Mouse (Mus musculus): ENCODE data around the gene Adk. TPM values are rescaled to one million over a fixed set of nuclear protein-coding genes. Genes with fewer than 3 reads are reported as not detected.

Gene Adk
- 12.7 and 18.5 TPM in 2 replicates for polyA plus RNA-seq (2012; rRNA removed)

DNA sequence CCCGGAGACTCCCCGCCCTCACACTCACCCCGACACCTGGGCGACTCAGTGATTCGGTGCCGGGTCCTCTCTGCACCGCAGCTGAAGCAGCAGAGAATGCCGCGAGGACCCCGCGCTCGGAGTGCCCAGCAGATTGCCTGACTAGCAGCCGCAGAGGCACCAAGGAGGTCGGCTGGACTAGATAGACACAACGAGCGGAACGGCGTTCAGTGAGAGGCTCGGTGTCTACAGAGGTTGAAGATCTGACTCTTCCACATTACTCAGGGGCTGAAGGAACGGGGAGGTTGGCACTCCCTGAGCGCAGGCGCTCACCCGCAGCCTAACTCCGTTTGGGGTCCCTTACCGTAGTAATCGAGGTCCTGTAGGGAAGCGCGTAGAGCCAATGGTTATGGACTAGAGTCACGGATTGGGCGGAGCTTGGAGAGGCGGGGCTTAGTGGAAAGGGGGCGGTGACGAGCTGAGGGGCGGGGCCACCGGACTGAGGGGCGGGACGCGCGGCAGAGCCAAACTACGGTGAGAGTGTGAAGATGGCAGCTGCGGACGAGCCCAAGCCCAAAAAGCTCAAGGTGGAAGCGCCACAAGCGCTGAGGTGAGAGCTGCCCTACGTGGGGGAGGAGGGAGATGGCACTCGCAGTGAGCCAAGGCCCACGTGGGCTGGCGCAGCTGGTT lies at the start of gene Adk, which contains the start of gene Ap3m1:
Gene Adk (plus strand): TSS at position 463 of the 669 bp plus-strand sequence.
Gene Ap3m1 (minus strand): TSS at position 397 of the 669 bp plus-strand sequence.
- H3K27ac ChIP-seq (ENCODE audit: control insufficient read depth, insufficient read depth, low read length), result peak within 1 kb of the TSS; percentile 75
- peaks cover 4% of the 10 kb centered on the region; the same call in 1 of the 2 replicates for H3K4me1 ChIP-seq (replicated peaks; ENCODE audit: control insufficient read depth, insufficient read depth, low read length)
- no peaks in the 10 kb centered on the region for H3K36me3 ChIP-seq (ENCODE audit: control insufficient read depth, insufficient read depth, low read length)
- TF ChIP-seq POLR2A (IDR thresholded peaks at IDR 0.05; ENCODE audit: control insufficient read depth, extremely low read depth, insufficient read depth, low read length, poor library complexity), result peak; percentile 89
- peak; percentile 30; the same call in 1 of the 2 replicates for TF ChIP-seq CTCF (IDR thresholded peaks at IDR 0.05; ENCODE audit: borderline replicate concordance, control insufficient read depth, extremely low read depth, insufficient read depth, low read length, poor library complexity)
- peak; percentile 92 for DNase-seq
- WGBS, result under 1% methylated on average over 48 of the region's 48 CpGs
- peak within 1 kb of the TSS; percentile 61 for H3K4me3 ChIP-seq (ENCODE audit: control insufficient read depth, insufficient read depth, low read length)
- H3K27me3 ChIP-seq (ENCODE audit: control insufficient read depth, insufficient read depth, low read length), result no peaks in the 10 kb centered on the region

DNA sequence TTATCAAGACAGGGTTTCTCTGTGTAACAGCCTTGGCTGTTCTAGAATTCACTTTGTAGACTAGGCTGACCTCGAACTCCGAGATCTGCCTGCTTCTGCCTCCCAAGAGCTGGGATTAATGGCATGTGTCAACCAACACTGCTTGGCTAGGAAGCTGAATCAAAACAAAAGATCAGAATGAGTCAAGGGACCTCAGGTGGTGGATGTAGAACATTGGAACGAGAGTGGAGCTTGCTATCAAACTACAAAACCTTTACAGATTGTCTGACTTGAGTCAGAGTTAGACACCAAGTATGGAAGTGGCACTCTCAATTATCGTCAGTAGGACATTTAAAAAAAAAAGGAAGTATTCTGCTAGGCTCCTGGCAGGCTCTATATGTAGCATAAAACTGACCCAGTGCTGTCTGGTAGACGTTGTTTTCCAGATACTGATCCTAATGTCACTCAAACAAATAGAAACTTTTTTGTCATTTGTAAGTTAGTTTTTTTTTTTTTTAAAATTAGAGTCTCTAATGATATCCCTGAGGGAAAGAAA lies 38.5 kb upstream of the Adk start:
- 75% methylated on average over 5 of the region's 5 CpGs for WGBS

GRCm38 (mm10) chr14:21017871-21018270 lies 34.5 kb upstream of the Adk start:
- TF ChIP-seq POLR2A (IDR thresholded peaks at IDR 0.05; ENCODE audit: control insufficient read depth, extremely low read depth, insufficient read depth, low read length, poor library complexity) (no peak), CTCF (IDR thresholded peaks at IDR 0.05; ENCODE audit: borderline replicate concordance, control insufficient read depth, extremely low read depth, insufficient read depth, low read length, poor library complexity) (no peak)
- H3K4me3 ChIP-seq (ENCODE audit: control insufficient read depth, insufficient read depth, low read length), result no peak overlapping the region
- no peaks in the 10 kb centered on the region for H3K4me1 ChIP-seq (replicated peaks; ENCODE audit: control insufficient read depth, insufficient read depth, low read length)
- WGBS, result 96% methylated on average over 5 of the region's 5 CpGs
- no peak overlapping the region for H3K27ac ChIP-seq (ENCODE audit: control insufficient read depth, insufficient read depth, low read length)
- DNase-seq, result no peak
- no peaks in the 10 kb centered on the region for H3K27me3 ChIP-seq (ENCODE audit: control insufficient read depth, insufficient read depth, low read length)
- H3K36me3 ChIP-seq (ENCODE audit: control insufficient read depth, insufficient read depth, low read length), result no peaks in the 10 kb centered on the region

More for the DNA sequence above, 38.5 kb upstream of the Adk start:
- H3K27me3 ChIP-seq (ENCODE audit: control insufficient read depth, insufficient read depth, low read length), result no peaks in the 10 kb centered on the region
- H3K4me1 ChIP-seq (replicated peaks; ENCODE audit: control insufficient read depth, insufficient read depth, low read length), result no peaks in the 10 kb centered on the region
- no peak for TF ChIP-seq CTCF (IDR thresholded peaks at IDR 0.05; ENCODE audit: borderline replicate concordance, control insufficient read depth, extremely low read depth, insufficient read depth, low read length, poor library complexity)
- TF ChIP-seq POLR2A (IDR thresholded peaks at IDR 0.05; ENCODE audit: control insufficient read depth, extremely low read depth, insufficient read depth, low read length, poor library complexity), result no peak
- no peak for DNase-seq
- no peaks in the 10 kb centered on the region for H3K36me3 ChIP-seq (ENCODE audit: control insufficient read depth, insufficient read depth, low read length)
- H3K27ac ChIP-seq (ENCODE audit: control insufficient read depth, insufficient read depth, low read length), result no peak overlapping the region
- no peak overlapping the region for H3K4me3 ChIP-seq (ENCODE audit: control insufficient read depth, insufficient read depth, low read length)

GRCm38 (mm10) chr14:21018977-21019376 lies 33.4 kb upstream of the Adk start:
- Histone ChIP-seq H3K4me3 (ENCODE audit: control insufficient read depth, insufficient read depth, low read length) (no peak overlapping the region), H3K27ac (ENCODE audit: control insufficient read depth, insufficient read depth, low read length) (no peak overlapping the region), H3K4me1 (replicated peaks; ENCODE audit: control insufficient read depth, insufficient read depth, low read length) (no peaks in the 10 kb centered on the region), H3K36me3 (ENCODE audit: control insufficient read depth, insufficient read depth, low read length) (no peaks in the 10 kb centered on the region), H3K27me3 (ENCODE audit: control insufficient read depth, insufficient read depth, low read length) (no peaks in the 10 kb centered on the region)
- 60% methylated on average over 3 of the region's 3 CpGs for whole genome bisulfite sequencing
- DNase-seq, result peak; percentile 22
- no peak for TF ChIP-seq CTCF (IDR thresholded peaks at IDR 0.05; ENCODE audit: borderline replicate concordance, control insufficient read depth, extremely low read depth, insufficient read depth, low read length, poor library complexity)
- no peak for TF ChIP-seq POLR2A (IDR thresholded peaks at IDR 0.05; ENCODE audit: control insufficient read depth, extremely low read depth, insufficient read depth, low read length, poor library complexity)

DNA sequence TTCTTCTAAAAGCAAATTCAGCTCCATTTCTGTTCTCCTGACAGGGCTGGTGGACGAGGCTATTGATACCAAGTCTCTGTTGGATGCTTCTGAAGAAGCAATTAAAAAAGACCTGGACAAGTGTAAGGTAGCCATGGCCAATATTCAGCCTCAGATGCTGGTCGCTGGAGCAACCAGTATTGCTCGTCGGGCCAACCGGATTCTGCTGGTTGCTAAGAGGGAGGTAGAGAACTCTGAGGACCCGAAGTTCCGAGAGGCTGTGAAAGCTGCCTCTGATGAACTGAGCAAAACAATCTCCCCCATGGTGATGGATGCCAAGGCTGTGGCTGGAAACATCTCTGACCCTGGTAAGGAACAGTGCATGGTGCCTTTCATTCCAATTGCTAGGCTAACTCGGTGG lies 31.9 kb upstream of the Adk start:
- H3K36me3 ChIP-seq (ENCODE audit: control insufficient read depth, insufficient read depth, low read length), result no peaks in the 10 kb centered on the region
- 94% methylated on average over 8 of the region's 8 CpGs for WGBS

GRCm38 (mm10) chr14:21027542-21027941 lies 24.8 kb upstream of the Adk start:
- Histone ChIP-seq H3K36me3 (ENCODE audit: control insufficient read depth, insufficient read depth, low read length) (no peaks in the 10 kb centered on the region), H3K27ac (ENCODE audit: control insufficient read depth, insufficient read depth, low read length) (no peak overlapping the region)
- no peak for TF ChIP-seq POLR2A (IDR thresholded peaks at IDR 0.05; ENCODE audit: control insufficient read depth, extremely low read depth, insufficient read depth, low read length, poor library complexity)
- no peak for TF ChIP-seq CTCF (IDR thresholded peaks at IDR 0.05; ENCODE audit: borderline replicate concordance, control insufficient read depth, extremely low read depth, insufficient read depth, low read length, poor library complexity)

More for the DNA sequence above, 31.9 kb upstream of the Adk start:
- H3K27me3 ChIP-seq (ENCODE audit: control insufficient read depth, insufficient read depth, low read length), result no peaks in the 10 kb centered on the region
- no peak overlapping the region for H3K4me3 ChIP-seq (ENCODE audit: control insufficient read depth, insufficient read depth, low read length)
- H3K4me1 ChIP-seq (replicated peaks; ENCODE audit: control insufficient read depth, insufficient read depth, low read length), result no peaks in the 10 kb centered on the region
- TF ChIP-seq CTCF (IDR thresholded peaks at IDR 0.05; ENCODE audit: borderline replicate concordance, control insufficient read depth, extremely low read depth, insufficient read depth, low read length, poor library complexity) (no peak), POLR2A (IDR thresholded peaks at IDR 0.05; ENCODE audit: control insufficient read depth, extremely low read depth, insufficient read depth, low read length, poor library complexity) (no peak)
- H3K27ac ChIP-seq (ENCODE audit: control insufficient read depth, insufficient read depth, low read length), result no peak overlapping the region
- no peak for DNase-seq

More at GRCm38 (mm10) chr14:21027542-21027941, 24.8 kb upstream of the Adk start:
- no peak for DNase-seq
- H3K27me3 ChIP-seq (ENCODE audit: control insufficient read depth, insufficient read depth, low read length), result no peaks in the 10 kb centered on the region
- H3K4me3 ChIP-seq (ENCODE audit: control insufficient read depth, insufficient read depth, low read length), result no peak overlapping the region
- H3K4me1 ChIP-seq (replicated peaks; ENCODE audit: control insufficient read depth, insufficient read depth, low read length), result peaks cover 4% of the 10 kb centered on the region

Data from thymus, adult 2 months (tissue).